Mouse (Mus musculus) lung, adult 2 months (tissue): ENCODE data around the gene Carmil1.

Experiments used
- CTCF ChIP-seq: fragments of 200-500 bp; IDR thresholded peaks from 2 replicates; pipeline ENCODE4 v1.5.1; 2011; ENCODE audit warnings: mild to moderate bottlenecking, low read length, control low read depth; ENCODE audit not compliant: insufficient read depth
- POLR2A ChIP-seq: fragments of 200-500 bp; IDR thresholded peaks from 2 replicates; pipeline ENCODE4 v1.6.1; 2011; ENCODE audit warnings: low read depth, mild to moderate bottlenecking, control low read depth, low read length, borderline replicate concordance; ENCODE audit errors: extremely low read depth

GRCm38 (mm10) chr13:24257809-24258208, 22.8 kb downstream of the Carmil1 start:
- no peak for TF ChIP-seq CTCF
- TF ChIP-seq POLR2A = no peak
